Mouse (Mus musculus) thymus, adult 2 months (tissue): ENCODE data around the gene Olfr1410.
A peak's percentile ranks its signal among the peaks of the same experiment; 100 is the strongest.

Experiments
- CTCF ChIP-seq: fragments of 200-500 bp; IDR thresholded peaks from 2 replicates; pipeline ENCODE4 v1.5.1; 2012; ENCODE audit warnings: mild to moderate bottlenecking, control low read depth, low read length, moderate library complexity, borderline replicate concordance; ENCODE audit not compliant: control insufficient read depth, poor library complexity, insufficient read depth; ENCODE audit errors: extremely low read depth
- POLR2A ChIP-seq: fragments of 200-500 bp; IDR thresholded peaks from 2 replicates; pipeline ENCODE4 v1.6.1; 2012; ENCODE audit warnings: mild to moderate bottlenecking, low read length, control low read depth, moderate library complexity; ENCODE audit not compliant: control insufficient read depth, poor library complexity, insufficient read depth; ENCODE audit errors: extremely low read depth

DNA sequence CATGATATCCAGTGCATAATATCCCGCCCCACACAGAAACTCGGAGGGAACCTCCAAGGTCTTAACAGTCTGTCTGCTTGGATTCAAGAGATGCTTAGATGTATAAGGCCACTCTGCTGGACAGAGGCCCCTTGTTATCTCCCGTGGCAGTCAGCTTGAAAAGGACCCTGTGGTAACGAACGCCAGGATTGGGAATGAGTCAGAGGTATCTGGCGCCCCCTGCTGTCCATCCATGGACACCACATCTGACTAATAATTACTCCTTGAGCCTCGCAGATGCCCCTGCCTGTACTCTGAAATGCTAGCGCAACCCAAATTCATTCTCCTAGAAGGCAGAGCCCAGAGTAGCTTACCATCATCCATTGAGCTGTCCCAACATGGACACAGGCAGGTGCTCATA lies 42.2 kb downstream of the Olfr1410 start:
- TF ChIP-seq CTCF (peak; percentile 78; the same call in 1 of the 2 replicates), POLR2A (no peak)
